Mouse (Mus musculus) embryonic fibroblast, embryonic 13.5 days (primary cell): ENCODE measurements around the gene Mrgprg.

Experiments
- CTCF ChIP-seq: IDR thresholded peaks from 2 replicates; pipeline ENCODE4 v1.5.1; 2011; ENCODE audit warnings: mild to moderate bottlenecking, control low read depth, low read length, moderate library complexity, borderline replicate concordance; ENCODE audit not compliant: insufficient read depth
- POLR2A ChIP-seq: IDR thresholded peaks from 2 replicates; pipeline ENCODE4 v1.6.1; 2011; ENCODE audit warnings: low read depth, mild to moderate bottlenecking, control low read depth, low read length, moderate library complexity

DNA sequence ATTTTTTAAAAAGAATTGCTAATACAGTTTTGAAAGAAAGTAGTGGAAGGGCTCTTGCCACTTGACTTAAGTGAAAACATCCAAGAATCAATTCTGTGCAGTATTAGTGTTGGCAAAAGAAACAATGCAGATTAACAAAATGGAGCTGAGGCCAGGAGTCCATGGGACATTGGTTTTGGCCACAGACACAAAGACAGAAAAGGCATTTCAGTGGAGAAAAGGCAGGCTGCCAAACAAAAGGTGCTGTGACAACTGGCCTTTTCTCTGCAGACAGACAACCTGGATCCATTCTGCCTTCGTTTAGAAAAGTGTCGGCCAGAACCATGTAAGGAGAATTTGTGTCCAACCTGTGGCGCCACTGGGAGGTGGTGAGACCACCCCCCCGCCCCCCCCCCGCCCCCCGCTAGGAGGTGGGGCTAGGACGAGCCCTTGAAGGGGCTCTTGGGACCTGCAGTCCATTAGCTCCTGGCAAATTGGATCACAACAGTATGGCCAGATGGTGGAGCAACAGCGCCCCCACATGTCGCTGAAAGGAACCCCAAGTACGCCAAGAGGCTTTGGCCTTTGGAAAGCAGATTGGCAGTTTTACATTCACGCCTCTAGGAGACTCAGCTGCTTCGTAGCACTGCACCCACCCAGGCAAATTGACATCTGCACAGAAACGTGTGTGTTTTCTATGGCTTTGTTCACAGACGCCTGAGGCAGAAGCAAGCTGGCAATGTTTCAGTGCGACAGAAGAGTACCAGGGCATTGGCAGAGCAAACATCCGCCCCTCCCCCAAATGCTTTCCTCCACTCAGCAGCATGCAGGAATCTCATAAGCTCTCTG is 18.5 kb downstream of the Mrgprg start:
- TF ChIP-seq CTCF (peak; percentile 86; the same call in 1 of the 2 replicates), POLR2A (no peak)
